Mouse (Mus musculus) cerebellum, postnatal 10 days (tissue): ENCODE results near the gene Cald1.
A peak's percentile ranks its signal among the peaks of the same experiment; 100 is the strongest.

ENCODE experiments used
- DNase-seq, 2 experiments: peaks; one replicate each; pipeline ENCODE4 v3.0.0; 2021; ENCODE audit warnings: mixed read lengths in 2 of 2

Cald1 gene

DNA sequence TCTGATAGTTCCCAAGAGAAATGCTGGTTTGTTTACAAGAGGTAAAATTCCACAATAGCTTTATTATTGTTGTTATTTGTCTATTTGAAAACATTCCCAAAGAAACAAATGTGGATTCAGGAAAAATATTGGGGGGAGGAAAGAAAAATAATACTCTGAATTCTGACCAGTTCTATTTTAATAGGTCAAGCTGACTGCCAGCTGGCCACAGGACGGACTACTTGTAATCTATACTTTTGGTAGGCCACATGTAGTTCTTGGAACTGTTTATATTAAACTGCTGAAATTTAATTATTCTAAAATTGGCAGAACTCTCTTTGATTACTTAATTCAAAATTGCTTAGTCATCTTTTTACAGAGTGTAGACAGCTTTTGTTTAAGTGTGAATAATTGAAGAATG lies 73.1 kb downstream of the Cald1 start:
- no peak for DNase-seq

DNA sequence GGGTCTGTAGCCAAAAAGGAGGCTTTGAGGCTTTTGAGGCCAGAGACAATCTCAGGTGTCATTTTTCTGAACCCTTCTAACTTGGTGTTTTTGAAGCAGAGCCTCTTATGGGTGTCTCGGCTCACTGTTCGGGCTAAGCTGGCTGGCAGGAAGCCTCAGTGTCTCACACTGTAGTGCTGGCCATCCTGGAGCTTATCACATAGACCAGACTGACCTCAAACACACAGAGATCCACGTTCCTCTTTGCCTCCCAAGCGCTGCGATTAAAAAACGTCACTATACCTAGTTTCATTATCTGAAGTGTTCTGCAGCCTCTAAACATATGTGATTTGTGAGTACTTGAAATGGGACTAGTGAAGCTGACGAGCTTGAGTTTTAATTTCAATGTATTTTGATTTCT lies 76.1 kb downstream of the Cald1 start:
- no peak for DNase-seq

DNA sequence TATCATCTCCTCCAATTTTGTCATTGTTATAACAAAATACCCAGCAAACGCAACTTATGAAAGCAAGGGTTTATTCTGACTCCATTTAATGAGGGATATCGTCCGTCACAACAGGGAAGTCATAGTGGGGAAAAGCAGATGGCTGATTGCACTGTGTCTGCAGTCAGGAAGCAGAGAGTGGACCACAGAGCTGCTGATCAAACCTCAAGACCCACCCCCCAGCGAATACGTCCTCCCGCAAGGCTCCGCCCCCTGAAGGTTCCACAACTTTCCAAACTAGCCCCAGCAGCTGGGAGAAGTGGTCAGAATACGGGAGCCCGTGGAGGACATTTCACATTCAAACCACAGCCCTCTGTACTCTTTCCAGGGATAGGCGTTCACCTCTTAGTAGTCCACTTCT lies 76.6 kb downstream of the Cald1 start:
- DNase-seq = no peak

DNA sequence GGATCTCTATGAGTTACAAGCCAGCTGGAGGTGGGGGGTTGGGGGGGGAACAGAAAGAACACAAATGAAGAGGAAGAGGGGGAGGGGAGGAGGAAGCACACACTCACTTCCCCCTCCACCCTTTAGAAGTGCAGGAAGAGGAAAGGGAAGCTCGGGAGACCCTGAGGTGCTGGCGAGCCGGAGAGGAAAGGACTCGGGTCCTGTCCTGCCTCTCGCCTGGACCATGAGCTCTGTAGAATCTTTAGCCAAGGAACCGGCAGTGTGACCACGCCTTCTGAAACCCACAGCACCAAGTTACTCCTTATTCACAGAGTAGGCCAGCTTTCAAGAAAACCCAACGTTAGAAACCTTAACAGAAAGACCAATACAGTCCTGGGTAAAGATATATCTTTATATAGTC lies 83.8 kb downstream of the Cald1 start:
- DNase-seq = no peak

DNA sequence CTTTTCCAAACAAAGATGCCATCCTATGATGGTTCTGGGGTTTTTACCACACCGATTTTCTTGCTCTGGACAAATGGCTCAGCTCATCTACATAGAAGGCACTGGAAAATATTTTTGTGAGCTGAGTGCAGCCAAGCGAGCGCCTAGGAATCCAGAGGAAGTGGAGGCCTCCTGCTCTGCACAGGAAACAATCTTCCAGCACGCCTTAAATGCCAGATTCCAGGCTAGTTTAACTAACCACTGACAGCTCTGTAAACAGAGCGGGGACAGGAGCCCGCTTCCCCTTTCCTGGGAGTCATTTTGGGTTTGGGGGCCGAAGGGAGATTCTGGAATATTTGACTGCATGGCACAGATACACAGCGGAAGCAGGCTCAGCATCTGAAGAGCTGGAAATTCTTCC lies 86.6 kb downstream of the Cald1 start:
- DNase-seq = no peak

DNA sequence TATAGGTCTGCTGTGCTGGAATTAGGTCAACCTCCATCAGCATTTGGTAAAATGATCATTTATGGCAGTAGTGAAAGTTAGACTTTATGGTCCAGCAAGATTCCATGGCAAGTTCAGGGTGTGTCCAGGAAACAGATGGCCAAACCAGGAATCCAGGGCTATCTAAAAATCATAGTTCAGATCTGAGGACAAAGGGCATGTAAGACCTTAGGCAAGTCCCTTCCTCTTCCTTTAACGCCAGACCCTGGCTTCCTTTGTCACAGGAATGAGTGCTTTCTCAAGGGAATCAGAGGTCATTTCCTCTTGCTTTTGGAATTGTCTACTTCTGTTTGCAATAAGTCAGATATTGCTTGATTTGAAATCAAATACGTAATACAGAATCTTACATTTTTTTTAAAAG lies 90.7 kb downstream of the Cald1 start:
- DNase-seq = no peak

DNA sequence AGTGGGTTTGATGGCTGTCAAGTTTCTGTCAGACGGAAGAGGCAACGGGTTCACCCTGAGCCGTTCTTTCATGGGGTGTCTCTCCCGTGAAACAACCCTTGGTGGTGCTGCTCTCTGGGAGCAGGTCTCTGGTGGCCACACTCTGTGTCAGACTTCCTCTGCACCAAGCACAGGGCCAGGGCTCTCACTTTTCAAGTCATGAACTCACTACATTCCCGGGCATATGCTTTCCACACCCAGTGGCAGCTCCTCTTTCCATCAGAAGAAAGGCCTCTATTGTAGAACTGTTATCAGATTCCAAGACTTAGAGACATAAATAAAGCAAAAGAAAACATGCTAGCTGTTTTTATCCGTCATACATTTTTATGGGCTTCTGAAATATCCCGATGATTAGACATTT lies 93.1 kb downstream of the Cald1 start:
- no peak for DNase-seq

DNA sequence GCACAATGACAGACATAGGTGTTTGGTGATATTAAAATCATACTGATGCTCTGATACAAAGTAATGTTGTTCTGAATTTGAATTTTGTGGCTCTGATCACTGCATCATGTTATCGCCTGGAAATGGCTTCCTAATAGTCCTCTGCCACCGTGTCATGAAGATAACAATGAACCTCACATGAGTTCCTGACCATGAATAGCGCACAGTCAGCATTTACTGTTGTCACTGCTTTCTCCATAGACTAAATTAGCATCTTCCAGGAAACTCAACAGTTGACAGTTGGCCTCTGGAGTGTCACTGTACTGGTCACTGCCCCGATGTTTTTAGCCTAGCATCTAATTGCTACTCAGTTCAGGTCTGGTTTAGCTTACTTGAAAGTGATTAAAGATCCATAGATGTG lies 95.8 kb downstream of the Cald1 start:
- no peak for DNase-seq

DNA sequence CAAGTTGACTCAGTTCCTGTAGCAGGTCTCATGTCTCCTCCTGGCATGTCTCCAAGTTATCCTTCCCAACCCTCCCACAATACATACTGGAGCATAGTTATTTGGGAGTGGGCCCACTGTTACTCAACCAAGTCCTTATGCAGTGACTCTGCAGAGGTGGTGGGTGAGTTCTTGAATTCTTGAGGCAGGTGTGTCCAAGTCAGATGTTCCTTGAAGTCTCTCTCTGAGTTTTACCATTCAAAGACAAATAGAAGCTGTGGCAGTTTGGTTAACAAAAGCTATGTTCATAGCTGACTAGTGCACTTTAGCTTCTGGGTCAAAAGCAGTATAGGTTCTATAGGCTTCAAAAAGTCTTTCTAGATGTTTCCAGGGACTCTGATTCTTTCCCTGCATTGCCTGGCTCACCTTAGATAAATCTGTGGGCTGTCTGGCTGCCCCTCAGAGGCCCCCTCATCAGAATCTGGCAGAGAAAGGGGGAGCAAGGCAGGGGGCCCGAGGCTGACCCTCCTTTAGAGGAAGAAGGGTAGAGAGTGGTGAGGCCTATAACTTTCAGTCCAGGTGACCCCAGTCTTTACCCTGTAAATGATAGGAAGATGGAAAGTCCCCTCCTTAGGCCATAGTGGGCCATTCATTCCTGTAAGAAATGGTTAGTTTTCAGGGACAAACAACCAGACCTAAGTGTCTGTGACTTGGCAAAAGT lies 105.3 kb downstream of the Cald1 start:
- DNase-seq = no peak

DNA sequence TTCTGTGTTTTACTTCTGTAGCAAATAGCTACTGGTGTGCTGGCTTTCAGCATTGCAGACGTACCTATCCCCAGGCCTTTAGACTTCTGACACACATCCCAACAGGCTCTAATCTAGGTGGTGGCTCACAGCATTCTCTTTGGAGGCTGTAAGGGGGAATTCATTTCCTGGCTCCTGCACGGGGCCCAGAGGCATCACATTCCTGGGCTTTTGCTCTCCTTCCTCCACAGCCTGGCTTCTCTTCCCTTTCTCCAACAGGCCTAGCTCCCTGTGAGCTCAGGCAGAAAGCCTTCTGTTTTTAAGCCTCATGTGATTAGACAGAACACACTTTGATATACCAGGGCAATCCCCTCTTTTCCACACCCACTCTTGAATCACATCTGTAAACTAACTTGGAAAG lies 109.2 kb downstream of the Cald1 start:
- no peak for DNase-seq

DNA sequence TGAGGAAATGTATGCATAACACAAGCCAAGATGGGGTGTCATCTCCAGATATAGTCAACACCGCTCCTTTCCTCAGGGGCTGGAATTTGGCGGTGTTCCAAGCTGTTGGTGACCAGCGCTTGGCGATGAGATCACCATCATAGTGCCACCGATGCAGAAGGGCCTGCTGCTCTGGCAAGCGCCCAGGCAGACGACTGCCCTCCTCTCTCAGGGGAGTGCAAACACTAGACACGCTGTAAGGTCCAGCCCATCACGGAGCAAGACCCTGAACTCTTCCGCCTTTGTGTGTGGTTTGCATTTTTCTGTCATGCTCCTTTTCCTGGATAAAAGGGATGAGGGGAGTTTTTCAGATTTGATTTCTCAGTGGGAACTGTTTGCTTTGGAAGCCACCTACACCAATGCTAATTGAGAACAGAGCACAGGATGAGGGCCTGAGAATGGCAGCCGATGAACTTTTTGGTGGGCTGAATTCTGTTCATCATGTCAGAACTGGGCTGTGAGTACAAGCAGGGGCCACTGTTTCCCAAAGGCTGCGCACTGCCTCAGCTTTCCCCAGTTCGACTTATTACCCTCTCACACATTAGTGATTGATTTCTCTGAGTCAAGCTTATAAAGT lies 110.5 kb downstream of the Cald1 start:
- DNase-seq = peak; percentile 94 to 95

DNA sequence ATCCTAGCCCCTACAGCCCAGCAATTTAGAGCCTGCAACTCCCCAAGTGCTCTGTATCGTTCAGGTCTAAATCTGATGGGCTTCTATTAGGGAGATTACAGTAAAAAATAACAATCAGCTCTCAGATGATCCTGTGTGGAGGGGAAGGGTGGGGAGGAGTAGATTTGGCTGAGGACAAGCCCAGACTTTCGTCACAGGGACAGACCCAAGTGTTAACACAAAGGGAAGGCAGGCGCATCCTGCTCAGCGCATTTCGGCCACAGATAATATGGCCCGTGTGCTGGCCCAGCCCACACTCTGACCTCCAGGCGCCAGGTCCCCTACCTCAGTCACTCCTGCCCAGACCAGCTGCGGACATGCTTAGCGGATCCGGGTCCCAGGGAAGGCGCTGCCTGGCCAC lies 111.0 kb downstream of the Cald1 start:
- DNase-seq = peak; percentile 73 to 80

DNA sequence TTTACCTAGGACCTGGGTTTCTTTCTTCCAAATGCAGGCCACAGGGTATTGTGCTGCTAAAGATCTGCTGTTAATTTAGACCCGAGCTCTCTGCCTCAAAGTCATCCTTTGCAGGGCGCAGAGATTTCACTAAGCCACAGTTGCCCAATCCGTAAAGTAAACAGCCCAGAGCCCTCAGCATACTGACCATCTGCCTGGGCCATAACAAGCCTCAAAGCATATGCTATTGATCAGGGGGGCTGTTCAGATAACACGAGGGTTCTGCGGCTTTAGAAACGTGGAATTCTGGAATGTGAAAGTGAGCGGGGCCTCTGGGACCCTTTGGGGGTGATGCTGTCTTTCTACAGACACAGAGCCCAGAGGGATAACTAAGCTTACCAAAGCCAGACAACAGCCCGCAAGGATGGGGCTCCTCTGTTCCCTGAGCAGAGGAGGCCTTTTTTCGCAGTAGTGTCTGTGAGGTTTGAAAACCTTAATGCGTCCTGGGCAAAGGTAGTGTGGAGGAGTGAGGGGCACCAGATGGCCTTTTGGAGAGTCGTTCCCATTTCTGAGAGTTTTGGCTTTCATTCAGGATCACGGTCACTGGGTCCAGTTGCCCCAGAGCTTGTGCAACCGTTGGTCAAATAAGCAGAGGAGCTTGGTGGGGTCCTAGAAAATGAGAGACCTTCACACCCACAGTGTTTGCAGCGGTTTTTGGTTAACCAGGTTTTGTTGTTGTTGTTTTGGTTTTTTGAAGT lies 111.8 kb downstream of the Cald1 start:
- peak; percentile 76 to 77 for DNase-seq

DNA sequence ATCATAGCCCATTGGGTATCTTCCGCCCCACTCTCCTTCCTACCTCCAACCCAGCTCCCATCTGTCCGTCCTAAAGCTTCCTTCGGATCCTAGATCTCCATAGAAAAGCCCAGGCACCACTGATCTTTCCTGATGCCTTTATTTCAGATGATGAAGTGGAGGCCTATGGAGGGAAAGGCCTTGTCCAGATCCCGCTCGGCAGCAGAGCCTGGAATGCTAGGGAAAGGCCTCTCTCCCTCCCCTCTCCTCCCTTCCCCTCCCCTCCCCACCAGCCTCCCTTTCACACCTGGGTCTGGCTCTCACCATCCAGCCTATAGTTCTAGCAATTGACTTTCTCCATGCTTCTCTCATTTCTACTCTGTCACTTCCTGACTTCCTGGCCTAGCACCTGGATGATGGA lies 112.5 kb downstream of the Cald1 start:
- peak; percentile 36 to 42 for DNase-seq

DNA sequence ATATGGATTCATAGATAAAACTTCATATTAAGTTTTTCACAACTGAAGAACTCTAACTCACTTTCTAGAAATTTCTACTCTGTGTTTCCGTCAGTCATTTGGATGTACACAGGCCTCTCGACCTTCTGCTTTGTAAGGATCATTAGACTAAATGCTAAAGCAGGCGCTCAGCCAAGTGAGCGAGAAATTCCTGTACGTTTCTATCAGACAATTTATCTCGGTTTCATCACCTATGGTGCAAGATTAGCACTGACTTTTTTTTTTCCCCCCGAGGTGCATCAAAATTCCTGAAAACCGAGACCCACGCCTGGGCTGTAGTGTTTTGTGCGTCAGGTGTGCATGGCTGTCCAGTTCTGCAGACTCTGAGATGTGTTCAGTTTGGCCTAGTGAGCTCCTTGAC lies 113.3 kb downstream of the Cald1 start:
- no peak for DNase-seq

DNA sequence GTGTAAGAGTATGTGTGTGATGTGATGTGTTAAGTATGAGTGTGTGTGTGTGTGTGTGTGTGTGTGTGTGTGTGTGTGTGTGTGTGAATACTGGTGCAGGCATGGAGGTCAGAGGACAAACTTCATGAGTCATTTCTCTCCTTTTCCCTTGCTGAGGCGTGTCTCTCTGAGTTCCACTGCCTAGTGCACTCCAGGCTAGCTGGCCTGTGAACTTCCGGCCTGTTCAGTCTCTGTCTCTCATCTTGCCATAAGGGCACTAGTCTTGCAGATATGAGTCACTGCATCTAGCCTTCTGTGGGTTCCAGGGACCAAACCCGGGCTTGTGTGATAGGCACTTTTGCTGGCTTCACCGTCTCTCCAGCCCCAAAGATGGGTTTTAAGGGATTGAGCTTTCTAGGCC lies 114.9 kb downstream of the Cald1 start:
- DNase-seq = no peak

DNA sequence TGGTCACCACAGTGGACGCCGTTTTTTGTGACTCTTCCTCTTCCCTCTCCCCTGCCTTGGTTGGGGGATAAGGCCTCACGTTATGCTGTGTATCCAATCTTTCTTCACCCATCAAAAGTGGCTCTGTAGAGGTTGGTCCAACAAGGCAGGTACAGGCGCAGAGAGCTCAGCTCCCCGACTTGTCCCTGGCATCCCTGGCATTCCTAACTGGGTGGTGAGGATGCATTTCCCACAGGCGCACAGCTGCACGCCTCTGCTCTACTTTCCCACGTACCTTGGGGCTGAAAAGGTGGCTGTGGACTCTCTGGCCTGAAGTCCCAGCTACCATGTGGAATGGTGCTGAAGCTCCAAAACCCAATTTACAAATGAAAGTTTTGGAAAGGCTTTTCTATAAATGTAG lies 115.5 kb downstream of the Cald1 start:
- DNase-seq = no peak

DNA sequence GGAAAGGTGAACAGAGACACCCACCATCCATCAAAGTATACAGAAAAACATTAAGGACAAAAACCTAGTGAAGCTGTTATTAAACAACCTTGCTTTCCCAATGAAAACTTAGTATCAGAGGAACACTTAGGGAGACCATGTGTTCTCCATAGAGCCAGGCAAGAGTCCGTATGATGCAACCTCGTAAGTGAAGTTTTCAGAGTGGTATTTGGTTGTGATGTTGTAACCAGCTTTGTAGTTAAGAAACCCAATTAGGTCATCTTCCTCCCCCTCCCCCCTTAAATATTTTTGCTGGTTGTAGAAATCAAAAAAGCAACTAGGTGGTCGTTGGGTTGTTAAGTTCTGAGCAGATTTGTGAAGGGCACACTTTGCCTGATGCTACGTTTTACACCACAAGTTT lies 116.3 kb downstream of the Cald1 start:
- no peak for DNase-seq

DNA sequence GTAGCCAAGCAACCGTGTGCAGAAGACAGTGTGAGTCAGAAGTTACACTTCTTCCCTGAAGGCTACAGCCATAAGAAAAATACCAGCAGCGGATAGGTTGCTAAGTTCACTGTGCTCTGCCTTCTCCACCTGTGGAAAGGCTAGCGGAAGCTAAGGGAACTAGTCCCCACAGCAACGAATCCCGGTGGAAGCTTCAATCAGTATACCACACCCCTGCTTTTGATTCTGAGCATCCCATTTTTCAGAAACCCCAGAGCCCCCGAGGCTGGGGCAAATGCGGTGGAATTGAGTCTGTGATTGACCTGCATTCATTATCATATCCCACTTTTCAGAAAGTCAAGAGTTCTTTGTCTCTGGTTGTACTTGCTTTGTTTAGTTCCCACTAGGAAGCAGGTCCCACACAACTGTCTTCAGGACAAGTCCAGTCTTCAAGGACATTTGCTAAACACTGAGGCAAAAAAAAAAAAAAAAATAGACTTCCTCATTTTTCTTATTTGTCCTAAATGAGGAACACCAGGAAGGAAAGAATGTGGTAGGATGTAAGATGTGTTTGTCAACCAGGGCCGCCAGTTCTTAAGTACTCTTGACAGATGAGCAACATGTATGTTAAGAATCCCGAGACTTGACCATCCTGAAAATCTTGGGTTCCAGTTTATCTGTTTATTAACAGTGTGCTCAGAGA lies 118.0 kb downstream of the Cald1 start:
- no peak for DNase-seq

DNA sequence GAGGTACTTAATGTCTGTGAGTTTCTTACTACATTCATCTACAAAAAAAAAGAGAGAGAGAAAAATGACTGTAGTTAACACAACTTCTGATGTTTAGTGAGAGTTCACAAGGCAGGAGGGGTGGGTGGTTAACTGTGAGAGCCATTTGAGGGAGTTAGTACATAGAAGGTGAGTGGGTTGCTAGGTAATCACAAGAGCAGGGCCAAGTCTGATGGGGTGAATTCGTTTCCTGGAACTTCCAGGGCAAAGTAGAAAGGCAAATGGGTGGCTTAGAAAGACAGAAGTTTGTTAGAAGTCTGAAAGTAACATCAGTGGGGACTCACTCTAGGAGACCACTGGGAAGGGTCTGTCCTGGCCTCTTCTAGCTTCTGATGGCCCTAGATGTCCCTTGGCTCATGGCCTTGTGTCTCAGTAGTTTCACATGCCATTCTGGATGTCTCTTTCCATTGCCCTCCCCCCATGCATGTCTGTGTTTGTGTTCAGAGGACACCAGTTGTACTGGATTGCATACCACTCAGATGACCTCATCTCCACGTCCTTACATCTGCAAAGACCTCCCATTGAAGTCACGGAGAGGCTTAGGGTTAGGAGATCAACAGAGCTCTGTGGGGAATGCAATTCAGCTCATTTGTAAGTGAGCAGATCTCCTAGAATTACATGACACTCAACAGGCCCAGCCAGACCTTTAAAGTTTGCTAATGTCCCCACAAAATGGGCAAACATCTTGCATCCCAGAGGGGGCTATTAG lies 118.8 kb downstream of the Cald1 start:
- DNase-seq = no peak

DNA sequence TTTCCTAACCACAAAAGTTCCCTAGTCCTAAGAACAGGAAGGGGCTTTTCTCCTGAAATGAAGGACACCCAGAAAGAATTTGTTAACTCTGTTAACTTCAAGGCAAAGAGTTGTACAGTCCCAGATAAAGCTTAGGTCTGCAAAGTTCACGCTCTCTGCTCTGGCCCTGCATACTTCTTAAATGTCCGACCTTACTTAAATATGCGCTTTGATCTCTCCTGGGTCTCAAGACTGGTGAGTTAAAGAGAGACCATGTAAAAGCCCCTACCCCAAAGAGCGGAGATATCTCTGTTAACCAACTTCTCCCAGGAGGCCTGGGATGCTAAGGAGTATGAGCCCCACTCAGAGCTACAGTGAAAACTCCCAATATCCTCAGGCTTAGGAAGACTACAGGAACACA lies 119.4 kb downstream of the Cald1 start:
- DNase-seq = no peak

DNA sequence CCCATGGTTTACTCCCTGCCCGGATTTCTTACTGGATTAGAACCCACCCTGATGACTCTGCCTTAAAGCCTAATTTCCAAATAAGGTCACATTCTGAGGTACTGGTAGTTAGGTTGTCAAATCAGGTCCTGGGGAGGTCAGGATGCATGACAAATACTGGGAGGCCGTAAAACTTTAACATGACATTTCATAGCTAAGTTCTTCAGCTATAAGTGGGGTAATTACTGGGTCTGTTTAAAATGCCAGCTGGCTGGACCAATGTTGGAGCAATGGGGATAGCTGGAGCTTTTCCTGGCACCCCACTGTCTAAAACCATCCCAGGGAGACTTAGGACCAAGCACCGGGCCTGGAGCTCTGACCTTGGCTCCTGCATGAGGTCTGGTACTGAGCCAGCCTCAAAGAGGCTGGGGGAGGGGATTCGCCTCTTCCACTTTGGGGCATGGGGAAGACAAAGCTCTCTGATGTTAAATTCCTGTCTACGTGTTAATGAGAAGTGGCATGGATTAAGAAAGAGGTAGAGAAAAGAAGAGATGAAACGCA lies 120.9 kb downstream of the Cald1 start:
- DNase-seq = peak in 1 of 2 experiments; percentile 22

DNA sequence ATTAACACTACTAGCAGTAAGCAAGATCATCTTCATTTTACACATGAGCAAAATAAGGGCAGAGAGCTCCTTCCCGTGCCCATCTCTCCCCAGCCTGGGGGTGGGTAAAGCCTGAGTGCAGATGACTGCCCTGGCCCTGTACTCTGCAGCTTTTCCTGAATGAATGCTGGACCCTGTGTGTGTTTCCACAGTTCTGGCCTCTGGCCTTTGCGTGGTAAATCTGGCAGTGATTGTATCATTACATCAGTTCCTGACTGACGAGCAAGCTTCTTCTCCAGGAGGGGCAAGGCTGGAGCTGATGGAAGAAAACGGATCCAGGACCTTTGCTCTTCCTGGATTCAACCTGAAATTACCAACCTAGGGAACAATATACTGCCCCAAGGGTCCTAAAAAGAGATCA lies 122.1 kb downstream of the Cald1 start:
- no peak for DNase-seq
